Mouse (Mus musculus) neural tube, embryonic 15.5 days (tissue): Measurements from ENCODE around the gene Cxcl12. TPM values are rescaled to one million over a fixed set of nuclear protein-coding genes. Genes with fewer than 3 reads are reported as not detected.

Experiments used
- ATAC-seq: fragments of 200-750 bp; cut with Nextera tagmentation; 2 replicates; pipeline ENCODE4 v1.8.0; 2017; ENCODE audit warnings: mild to moderate bottlenecking, moderate TSS enrichment, moderate library complexity; ENCODE audit not compliant: low FRiP score
- H3K27ac ChIP-seq: fragments of 300-500 bp; sonication (generic); replicated peaks from 2 replicates; pipeline ENCODE4 v1.5.1; 2015; ENCODE audit warnings: mild to moderate bottlenecking, inconsistent platforms
- H3K27me3 ChIP-seq: fragments of 300-500 bp; sonication (generic); replicated peaks from 2 replicates; pipeline ENCODE4 v1.6.1; 2015; ENCODE audit warnings: inconsistent platforms
- H3K36me3 ChIP-seq: fragments of 300-500 bp; sonication (generic); 2 replicates; pipeline ENCODE4 v1.6.1; 2015; ENCODE audit warnings: inconsistent platforms
- H3K4me1 ChIP-seq: fragments of 300-500 bp; sonication (generic); 2 replicates; pipeline ENCODE4 v1.6.1; 2015; ENCODE audit warnings: inconsistent platforms
- H3K4me2 ChIP-seq: fragments of 300-500 bp; sonication (generic); 2 replicates; pipeline ENCODE4 v1.6.1; 2015; ENCODE audit warnings: inconsistent platforms, mild to moderate bottlenecking, moderate library complexity
- H3K4me3 ChIP-seq: fragments of 300-500 bp; sonication (generic); replicated peaks from 2 replicates; pipeline ENCODE4 v1.5.1; 2015; ENCODE audit warnings: mild to moderate bottlenecking, inconsistent platforms
- H3K9ac ChIP-seq: fragments of 300-500 bp; sonication (generic); replicated peaks from 2 replicates; pipeline ENCODE4 v1.6.1; 2015; ENCODE audit warnings: mild to moderate bottlenecking, inconsistent platforms
- H3K9me3 ChIP-seq: fragments of 300-500 bp; sonication (generic); replicated peaks from 2 replicates; pipeline ENCODE4 v1.6.1; 2016; ENCODE audit warnings: inconsistent platforms
- WGBS: fragments of 180-500 bp; shearing (Covaris S2); methylation state at CpG from one replicate; pipeline ENCODE4 v1.1.7; 2015; ENCODE audit warnings: mixed read lengths; 5-methylcytosine and 5-hydroxymethylcytosine counted together
- polyA plus RNA-seq: library from polyadenylated mRNA; unstranded; fragments of >200 nt; fragmentation: Nextera tagmentation; extraction: Ambion mirVana; gene quantifications from 2 replicates; pipeline ENCODE4 v1.2.1, GENCODE M21; 2015

Gene Cxcl12
- polyA plus RNA-seq, 1 experiment from 2014 or later, result 38.5 TPM

- H3K9me3 ChIP-seq, result no peaks in the 10 kb centered on the region
- WGBS, result 39% methylated on average over 6 of the region's 6 CpGs
- no peak overlapping the region for H3K9ac ChIP-seq
- no peaks in the 10 kb centered on the region for H3K4me1 ChIP-seq
- no peak for ATAC-seq
- H3K27ac ChIP-seq, result no peak overlapping the region
- H3K4me2 ChIP-seq, result no peak overlapping the region
- H3K27me3 ChIP-seq, result peaks cover 20% of the 10 kb centered on the region
- no peak overlapping the region for H3K4me3 ChIP-seq
- H3K36me3 ChIP-seq, result no peaks in the 10 kb centered on the region
These were observed 12.0 kb downstream of the Cxcl12 start for GRCm38 (mm10) chr6:117180303-117180702.

DNA sequence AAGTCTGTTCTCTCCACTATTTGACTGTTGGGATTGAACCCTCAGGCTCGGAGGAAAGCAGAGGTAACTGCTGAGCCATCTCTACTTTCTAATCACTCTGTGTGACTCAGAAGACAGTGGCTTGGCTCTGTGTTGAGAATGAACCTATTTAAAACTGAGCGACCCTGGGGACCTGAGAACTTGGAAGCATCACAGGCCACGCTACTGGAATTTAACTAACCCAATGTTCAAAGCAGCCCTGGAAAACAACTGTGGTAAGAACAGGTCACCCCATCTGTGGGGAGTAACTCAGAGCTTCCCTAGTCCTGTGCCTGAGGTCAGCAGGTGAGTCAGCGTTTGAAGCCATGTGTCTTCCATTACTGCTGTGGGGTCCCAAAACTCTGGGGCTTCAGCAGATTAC, 17.0 kb downstream of the Cxcl12 start:
- Histone ChIP-seq H3K27ac (no peak overlapping the region), H3K9me3 (no peaks in the 10 kb centered on the region), H3K36me3 (no peaks in the 10 kb centered on the region), H3K27me3 (peaks cover 11% of the 10 kb centered on the region; the same call in 1 of the 2 replicates), H3K9ac (no peak overlapping the region), H3K4me3 (no peak overlapping the region), H3K4me1 (no peaks in the 10 kb centered on the region), H3K4me2 (no peak overlapping the region)
- no peak for ATAC-seq
- whole genome bisulfite sequencing, result 85% methylated on average over 4 of the region's 4 CpGs

- no peak overlapping the region for H3K9ac ChIP-seq
- H3K4me1 ChIP-seq, result no peaks in the 10 kb centered on the region
- no peak for ATAC-seq
- H3K27ac ChIP-seq, result no peak overlapping the region
- no peak overlapping the region for H3K4me2 ChIP-seq
- H3K9me3 ChIP-seq, result no peaks in the 10 kb centered on the region
- H3K27me3 ChIP-seq, result no peaks in the 10 kb centered on the region
- 89% methylated on average over 3 of the region's 3 CpGs for WGBS
- H3K4me3 ChIP-seq, result no peak overlapping the region
- H3K36me3 ChIP-seq, result no peaks in the 10 kb centered on the region
These were observed 22.1 kb downstream of the Cxcl12 start for GRCm38 (mm10) chr6:117190453-117190852.

DNA sequence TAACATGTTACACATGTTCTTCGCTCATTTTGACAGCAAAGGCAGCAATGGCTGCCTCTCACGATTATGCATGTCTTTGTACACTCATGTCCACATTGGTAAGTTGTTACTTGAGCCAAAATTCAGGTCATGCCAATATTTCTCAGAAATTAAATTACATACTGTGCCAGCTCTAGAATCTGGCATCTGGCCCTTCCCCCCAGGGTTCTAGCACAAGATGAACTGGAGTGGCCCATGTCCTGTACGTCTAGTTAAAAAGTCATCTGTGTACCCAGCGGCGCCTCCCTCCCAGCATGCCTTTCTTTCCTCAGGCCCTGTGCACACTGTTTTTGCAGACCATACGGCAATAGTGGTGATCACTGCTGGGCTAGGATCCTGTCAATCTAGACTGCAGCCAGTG, 23.4 kb downstream of the Cxcl12 start:
- Histone ChIP-seq H3K27me3 (no peaks in the 10 kb centered on the region), H3K4me3 (no peak overlapping the region), H3K9ac (no peak overlapping the region), H3K4me2 (no peak overlapping the region), H3K4me1 (no peaks in the 10 kb centered on the region), H3K9me3 (no peaks in the 10 kb centered on the region), H3K27ac (no peak overlapping the region), H3K36me3 (no peaks in the 10 kb centered on the region)
- 88% methylated on average over 6 of the region's 6 CpGs for WGBS
- ATAC-seq, result no peak

DNA sequence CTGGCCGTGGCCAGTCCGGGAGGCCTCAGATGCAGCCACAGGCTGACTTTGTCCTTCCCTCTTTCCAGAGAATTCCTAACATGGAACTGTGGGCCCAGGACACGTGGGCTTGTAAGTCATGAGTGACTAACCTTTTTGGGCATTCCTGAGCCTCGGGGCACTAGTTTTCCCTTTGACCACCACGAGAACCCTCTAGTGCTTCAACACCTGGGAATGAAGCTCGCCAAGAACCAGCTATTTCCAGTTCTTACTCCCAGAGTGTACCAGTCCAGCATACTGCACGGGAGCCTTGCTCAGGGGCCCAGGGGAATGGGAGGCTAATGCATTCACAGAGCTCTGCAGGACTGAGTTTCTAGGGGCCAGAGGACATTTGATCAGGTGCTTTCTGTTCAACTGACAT, 24.3 kb downstream of the Cxcl12 start:
- no peaks in the 10 kb centered on the region for H3K36me3 ChIP-seq
- 86% methylated on average over 7 of the region's 7 CpGs for WGBS
- no peak overlapping the region for H3K9ac ChIP-seq
- H3K4me1 ChIP-seq, result no peaks in the 10 kb centered on the region
- no peak overlapping the region for H3K4me2 ChIP-seq
- no peaks in the 10 kb centered on the region for H3K9me3 ChIP-seq
- no peak for ATAC-seq
- no peak overlapping the region for H3K27ac ChIP-seq
- no peaks in the 10 kb centered on the region for H3K27me3 ChIP-seq
- H3K4me3 ChIP-seq, result no peak overlapping the region

- no peak overlapping the region for H3K4me3 ChIP-seq
- H3K27ac ChIP-seq, result no peak overlapping the region
- H3K4me2 ChIP-seq, result no peak overlapping the region
- WGBS, result 84% methylated on average over 3 of the region's 3 CpGs
- H3K9me3 ChIP-seq, result no peaks in the 10 kb centered on the region
- no peak for ATAC-seq
- H3K27me3 ChIP-seq, result no peaks in the 10 kb centered on the region
- no peaks in the 10 kb centered on the region for H3K36me3 ChIP-seq
- no peak overlapping the region for H3K9ac ChIP-seq
- H3K4me1 ChIP-seq, result no peaks in the 10 kb centered on the region
These were observed 26.9 kb downstream of the Cxcl12 start for GRCm38 (mm10) chr6:117195270-117195669.

- ATAC-seq, result no peak
These were observed 30.5 kb downstream of the Cxcl12 start for GRCm38 (mm10) chr6:117198871-117199270.

DNA sequence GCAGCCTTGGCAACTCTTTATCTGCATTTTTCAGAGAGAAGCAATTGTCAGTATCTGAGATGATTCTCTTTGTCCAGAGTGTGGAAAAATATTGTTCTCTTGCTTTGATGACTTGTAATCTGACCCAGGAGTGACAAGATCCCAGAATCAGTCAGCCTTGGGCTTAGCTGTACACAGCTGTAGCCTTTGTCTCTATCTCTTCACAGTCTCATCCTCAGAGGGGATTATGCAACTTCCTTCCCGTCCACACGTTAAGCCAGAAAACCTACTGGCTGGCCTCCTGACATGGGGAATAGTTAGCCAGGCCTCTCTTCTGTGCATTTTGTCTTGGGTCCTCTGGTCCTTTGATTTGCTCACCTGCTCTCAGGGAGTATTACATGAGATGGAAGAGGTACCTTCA, 31.4 kb downstream of the Cxcl12 start:
- ATAC-seq, result no peak

More at GRCm38 (mm10) chr6:117198871-117199270, 30.5 kb downstream of the Cxcl12 start:
- no peak overlapping the region for H3K9ac ChIP-seq
- 85% methylated on average over 4 of the region's 4 CpGs for WGBS
- H3K4me2 ChIP-seq, result no peak overlapping the region
- no peaks in the 10 kb centered on the region for H3K4me1 ChIP-seq
- H3K27me3 ChIP-seq, result no peaks in the 10 kb centered on the region
- H3K9me3 ChIP-seq, result no peaks in the 10 kb centered on the region
- H3K4me3 ChIP-seq, result no peak overlapping the region
- H3K36me3 ChIP-seq, result no peaks in the 10 kb centered on the region
- H3K27ac ChIP-seq, result no peak overlapping the region

DNA sequence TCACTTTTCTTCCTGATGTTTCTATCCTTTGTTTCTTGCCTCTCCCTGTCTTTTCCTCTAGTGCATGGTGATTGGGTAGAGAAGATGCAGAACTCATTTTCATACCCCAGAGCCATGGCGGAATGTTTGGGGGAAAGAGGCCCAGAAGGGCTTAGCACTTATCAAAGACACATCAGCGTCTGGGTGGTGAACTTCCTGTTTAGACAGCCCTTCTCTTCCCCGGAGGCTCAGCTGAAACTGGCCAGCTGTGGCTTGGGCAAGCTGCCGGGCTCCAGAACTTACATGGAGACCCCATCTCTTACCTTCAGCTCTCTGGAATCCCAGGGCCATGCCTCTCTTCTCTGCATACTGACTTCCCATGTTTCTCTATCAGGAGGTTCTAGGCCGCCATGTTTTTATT, 32.6 kb downstream of the Cxcl12 start:
- Histone ChIP-seq H3K4me3 (no peak overlapping the region), H3K9me3 (no peaks in the 10 kb centered on the region), H3K36me3 (no peaks in the 10 kb centered on the region), H3K4me2 (no peak overlapping the region), H3K27ac (no peak overlapping the region), H3K9ac (no peak overlapping the region), H3K27me3 (no peaks in the 10 kb centered on the region), H3K4me1 (no peaks in the 10 kb centered on the region)
- 88% methylated on average over 5 of the region's 5 CpGs for WGBS
- ATAC-seq, result no peak

More for the DNA sequence above, 31.4 kb downstream of the Cxcl12 start:
- Histone ChIP-seq H3K9me3 (no peaks in the 10 kb centered on the region), H3K4me2 (no peak overlapping the region), H3K4me3 (no peak overlapping the region), H3K9ac (no peak overlapping the region), H3K36me3 (no peaks in the 10 kb centered on the region), H3K4me1 (no peaks in the 10 kb centered on the region), H3K27ac (no peak overlapping the region), H3K27me3 (no peaks in the 10 kb centered on the region)
- 68% methylated on average over 2 of the region's 2 CpGs for WGBS

- ATAC-seq, result no peak
- Histone ChIP-seq H3K4me2 (no peak overlapping the region), H3K9me3 (no peaks in the 10 kb centered on the region), H3K36me3 (no peaks in the 10 kb centered on the region), H3K27me3 (no peaks in the 10 kb centered on the region), H3K4me3 (no peak overlapping the region), H3K4me1 (no peaks in the 10 kb centered on the region), H3K27ac (no peak overlapping the region), H3K9ac (no peak overlapping the region)
- WGBS, result 92% methylated on average over 2 of the region's 2 CpGs
These were observed 33.1 kb downstream of the Cxcl12 start for GRCm38 (mm10) chr6:117201396-117201795.

GRCm38 (mm10) chr6:117201859-117202258, 33.5 kb downstream of the Cxcl12 start:
- ATAC-seq, result no peak
- 89% methylated on average over 8 of the region's 8 CpGs for WGBS
- H3K4me2 ChIP-seq, result no peak overlapping the region
- no peaks in the 10 kb centered on the region for H3K9me3 ChIP-seq
- H3K4me3 ChIP-seq, result no peak overlapping the region
- H3K27me3 ChIP-seq, result no peaks in the 10 kb centered on the region
- no peaks in the 10 kb centered on the region for H3K4me1 ChIP-seq
- no peaks in the 10 kb centered on the region for H3K36me3 ChIP-seq
- no peak overlapping the region for H3K9ac ChIP-seq
- H3K27ac ChIP-seq, result no peak overlapping the region

GRCm38 (mm10) chr6:117202856-117203400, 34.6 kb downstream of the Cxcl12 start:
- 83% methylated on average over 2 of the region's 2 CpGs for WGBS
- no peak overlapping the region for H3K4me2 ChIP-seq

GRCm38 (mm10) chr6:117204112-117204511, 35.8 kb downstream of the Cxcl12 start:
- no peaks in the 10 kb centered on the region for H3K27me3 ChIP-seq
- no peak for ATAC-seq
- WGBS, result 88% methylated on average over 3 of the region's 3 CpGs

More at GRCm38 (mm10) chr6:117202856-117203400, 34.6 kb downstream of the Cxcl12 start:
- Histone ChIP-seq H3K36me3 (no peaks in the 10 kb centered on the region), H3K9me3 (no peaks in the 10 kb centered on the region), H3K4me1 (no peaks in the 10 kb centered on the region), H3K27ac (no peak overlapping the region), H3K27me3 (no peaks in the 10 kb centered on the region), H3K9ac (no peak overlapping the region), H3K4me3 (no peak overlapping the region)
- no peak for ATAC-seq

More at GRCm38 (mm10) chr6:117204112-117204511, 35.8 kb downstream of the Cxcl12 start:
- Histone ChIP-seq H3K4me2 (no peak overlapping the region), H3K27ac (no peak overlapping the region), H3K9ac (no peak overlapping the region), H3K4me3 (no peak overlapping the region), H3K4me1 (no peaks in the 10 kb centered on the region), H3K9me3 (no peaks in the 10 kb centered on the region), H3K36me3 (no peaks in the 10 kb centered on the region)
